Mouse (Mus musculus) lung, postnatal 36 days (tissue): ENCODE data around the gene Hoxb2.

Source experiments
- DNase-seq: peaks from one replicate; pipeline ENCODE4 v3.0.0; 2022; ENCODE audit warnings: mixed read lengths

Gene Hoxb2

GRCm38 (mm10) chr11:96336597-96336996 is 13.7 kb upstream of the Hoxb2 start:
- no peak for DNase-seq

GRCm38 (mm10) chr11:96337026-96337425 is 13.3 kb upstream of the Hoxb2 start:
- DNase-seq: no peak

- DNase-seq: no peak
Measured at GRCm38 (mm10) chr11:96338957-96339855, 11.1 kb upstream of the Hoxb2 start.

- no peak for DNase-seq
Measured at GRCm38 (mm10) chr11:96340698-96341365, 9.5 kb upstream of the Hoxb2 start.

- DNase-seq: no peak
Measured at GRCm38 (mm10) chr11:96341701-96342575, 8.4 kb upstream of the Hoxb2 start.

GRCm38 (mm10) chr11:96342576-96342930 is 7.8 kb upstream of the Hoxb2 start:
- no peak for DNase-seq

GRCm38 (mm10) chr11:96343206-96343745 is 7.0 kb upstream of the Hoxb2 start:
- no peak for DNase-seq

- DNase-seq: no peak
Measured at GRCm38 (mm10) chr11:96344061-96344877, 6.1 kb upstream of the Hoxb2 start.

- no peak for DNase-seq
Measured at GRCm38 (mm10) chr11:96344878-96345159, 5.5 kb upstream of the Hoxb2 start.

- DNase-seq: no peak
Measured at GRCm38 (mm10) chr11:96345220-96345892, 5.0 kb upstream of the Hoxb2 start.

GRCm38 (mm10) chr11:96345893-96346806 is 4.2 kb upstream of the Hoxb2 start:
- DNase-seq: no peak

- no peak for DNase-seq
Measured at GRCm38 (mm10) chr11:96346916-96347520, 3.3 kb upstream of the Hoxb2 start.

GRCm38 (mm10) chr11:96347717-96348116 is 2.6 kb upstream of the Hoxb2 start:
- no peak for DNase-seq

GRCm38 (mm10) chr11:96348141-96348928 is 2.0 kb upstream of the Hoxb2 start:
- DNase-seq: peak; percentile 69

- DNase-seq: no peak
Measured at GRCm38 (mm10) chr11:96348988-96349387, 1.3 kb upstream of the Hoxb2 start.

- no peak for DNase-seq
Measured at GRCm38 (mm10) chr11:96349491-96350340, 609 bp upstream of the Hoxb2 start.

GRCm38 (mm10) chr11:96350791-96351190 is 466 bp downstream of the Hoxb2 start:
- no peak for DNase-seq

- no peak for DNase-seq
Measured at GRCm38 (mm10) chr11:96351312-96351711, 987 bp downstream of the Hoxb2 start.
